Mouse (Mus musculus) mouse trophoblast stem cell (cell line): ENCODE results near the gene Wnt7b.

Experiments
- in situ Hi-C, 2 experiments: fragments of 300-500 bp; cut with MseI, MboI; formaldehyde crosslinking; loops; 2 replicates in 1 of 2; 3 replicates in 1 of 2; pipeline ENCODE4 v1.15.1; 2025

The Wnt7b gene

GRCm38 (mm10) chr15:85582356-85582910, at the start of gene Wnt7b:
TSS of gene Wnt7b (minus strand) at chr15:85582473.
- in situ Hi-C loops: loop anchor here (5.0 to 10.0 kb wide), 4 partner anchors 68 to 268 kb away; no protein-coding TSS in a partner anchor

- in situ Hi-C loops: no loop called here
Observed at GRCm38 (mm10) chr15:85631591-85631990, 49.3 kb upstream of the Wnt7b start.

- in situ Hi-C loops: no loop called here
Observed at GRCm38 (mm10) chr15:85629924-85630545, 47.8 kb upstream of the Wnt7b start.

GRCm38 (mm10) chr15:85625666-85626279, 43.5 kb upstream of the Wnt7b start:
- in situ Hi-C loops: no loop called here

GRCm38 (mm10) chr15:85622213-85622612, 39.9 kb upstream of the Wnt7b start:
- in situ Hi-C loops: loop anchor here in 1 of 2 experiments (25.0 kb wide), 1 partner anchor 190 kb away; the partner anchor contains the start of genes Cdpf1 and Pkdrej

- in situ Hi-C loops: loop anchor here in 1 of 2 experiments (25.0 kb wide), 1 partner anchor 197 kb away; the partner anchor contains the start of genes Cdpf1 and Pkdrej
Observed at GRCm38 (mm10) chr15:85615537-85616100, 33.3 kb upstream of the Wnt7b start.

- in situ Hi-C loops: loop anchor here in 1 of 2 experiments (25.0 kb wide), 1 partner anchor 197 kb away; the partner anchor contains the start of genes Cdpf1 and Pkdrej
Observed at GRCm38 (mm10) chr15:85615075-85615474, 32.8 kb upstream of the Wnt7b start.

GRCm38 (mm10) chr15:85613358-85614266, 31.3 kb upstream of the Wnt7b start:
- in situ Hi-C loops: loop anchor here (5.0 to 25.0 kb wide), 2 partner anchors 94 to 199 kb away; partner anchors contain the start of genes Cdpf1 (in 1 of the 2) and Pkdrej (in 1 of the 2)

GRCm38 (mm10) chr15:85612660-85613357, 30.5 kb upstream of the Wnt7b start:
- in situ Hi-C loops: loop anchor here (5.0 to 25.0 kb wide), 2 partner anchors 94 to 199 kb away; partner anchors contain the start of genes Cdpf1 (in 1 of the 2) and Pkdrej (in 1 of the 2)

- in situ Hi-C loops: loop anchor here (5.0 to 25.0 kb wide), 2 partner anchors 95 to 200 kb away; partner anchors contain the start of genes Cdpf1 (in 1 of the 2) and Pkdrej (in 1 of the 2)
Observed at GRCm38 (mm10) chr15:85611701-85612520, 29.6 kb upstream of the Wnt7b start.

GRCm38 (mm10) chr15:85610618-85611218, 28.4 kb upstream of the Wnt7b start:
- in situ Hi-C loops: loop anchor here (5.0 to 25.0 kb wide), 2 partner anchors 97 to 202 kb away; partner anchors contain the start of genes Cdpf1 (in 1 of the 2) and Pkdrej (in 1 of the 2)

GRCm38 (mm10) chr15:85610120-85610519, 27.8 kb upstream of the Wnt7b start:
- in situ Hi-C loops: loop anchor here (5.0 to 25.0 kb wide), 2 partner anchors 97 to 202 kb away; partner anchors contain the start of genes Cdpf1 (in 1 of the 2) and Pkdrej (in 1 of the 2)

GRCm38 (mm10) chr15:85609266-85610004, 27.2 kb upstream of the Wnt7b start:
- in situ Hi-C loops: loop anchor here (5.0 to 25.0 kb wide), 2 partner anchors 98 to 203 kb away; partner anchors contain the start of genes Cdpf1 (in 1 of the 2) and Pkdrej (in 1 of the 2)

- in situ Hi-C loops: loop anchor here in 1 of 2 experiments (25.0 kb wide), 1 partner anchor 206 kb away; the partner anchor contains the start of genes Cdpf1 and Pkdrej
Observed at GRCm38 (mm10) chr15:85605962-85606610, 23.8 kb upstream of the Wnt7b start.

- in situ Hi-C loops: loop anchor here in 1 of 2 experiments (25.0 kb wide), 1 partner anchor 207 kb away; the partner anchor contains the start of genes Cdpf1 and Pkdrej
Observed at GRCm38 (mm10) chr15:85604938-85605337, 22.7 kb upstream of the Wnt7b start.

- in situ Hi-C loops: loop anchor here in 1 of 2 experiments (25.0 kb wide), 1 partner anchor 208 kb away; the partner anchor contains the start of genes Cdpf1 and Pkdrej
Observed at GRCm38 (mm10) chr15:85604507-85604906, 22.2 kb upstream of the Wnt7b start.

GRCm38 (mm10) chr15:85603422-85603821, 21.1 kb upstream of the Wnt7b start:
- in situ Hi-C loops: loop anchor here in 1 of 2 experiments (25.0 kb wide), 1 partner anchor 209 kb away; the partner anchor contains the start of genes Cdpf1 and Pkdrej
